Mouse (Mus musculus) hindbrain, embryonic 12.5 days (tissue): ENCODE measurements around the gene Gap43. TPM values are rescaled to one million over a fixed set of nuclear protein-coding genes. Genes with fewer than 3 reads are reported as not detected.

Experiments
- ATAC-seq: fragments of 200-750 bp; cut with Nextera tagmentation; 2 replicates; pipeline ENCODE4 v1.8.0; 2017; ENCODE audit warnings: moderate TSS enrichment; ENCODE audit not compliant: low FRiP score
- H3K27ac ChIP-seq: fragments of 300-500 bp; sonication (generic); 2 replicates; pipeline ENCODE4 v1.5.1; 2016; ENCODE audit warnings: mild to moderate bottlenecking
- H3K27me3 ChIP-seq: fragments of 300-500 bp; sonication (generic); 2 replicates; pipeline ENCODE4 v1.6.1; 2016; ENCODE audit warnings: mild to moderate bottlenecking
- H3K36me3 ChIP-seq: fragments of 300-500 bp; sonication (generic); 2 replicates; pipeline ENCODE4 v1.6.1; 2016; ENCODE audit warnings: mild to moderate bottlenecking
- H3K4me1 ChIP-seq: fragments of 300-500 bp; sonication (generic); 2 replicates; pipeline ENCODE4 v1.6.1; 2016
- H3K4me2 ChIP-seq: fragments of 300-500 bp; sonication (generic); replicated peaks from 2 replicates; pipeline ENCODE4 v1.6.1; 2016; ENCODE audit warnings: mild to moderate bottlenecking
- H3K4me3 ChIP-seq: fragments of 300-500 bp; sonication (generic); 2 replicates; pipeline ENCODE4 v1.5.1; 2016; ENCODE audit warnings: mild to moderate bottlenecking
- H3K9ac ChIP-seq: fragments of 300-500 bp; sonication (generic); 2 replicates; pipeline ENCODE4 v1.6.1; 2016; ENCODE audit warnings: mild to moderate bottlenecking, moderate library complexity
- H3K9me3 ChIP-seq: fragments of 300-500 bp; sonication (generic); replicated peaks from 2 replicates; pipeline ENCODE4 v1.6.1; 2016; ENCODE audit warnings: mild to moderate bottlenecking
- WGBS: fragments of 180-500 bp; shearing (Covaris S2); methylation state at CpG from one replicate; pipeline ENCODE4 v1.1.7; 2016; 5-methylcytosine and 5-hydroxymethylcytosine counted together
- polyA plus RNA-seq: library from polyadenylated mRNA; unstranded; fragments of >200 nt; fragmentation: Nextera tagmentation; extraction: Ambion mirVana; gene quantifications from 2 replicates; pipeline ENCODE4 v1.2.1, GENCODE M21; 2016

Gene Gap43
- polyA plus RNA-seq, 1 experiment from 2014 or later, result 433 TPM

GRCm38 (mm10) chr16:42291572-42291971 is 48.9 kb downstream of the Gap43 start:
- Histone ChIP-seq H3K4me1 (no peaks in the 10 kb centered on the region), H3K36me3 (peaks cover 3% of the 10 kb centered on the region; the same call in 1 of the 2 replicates), H3K4me2 (no peak overlapping the region), H3K27me3 (no peaks in the 10 kb centered on the region), H3K4me3 (no peak overlapping the region), H3K27ac (no peak overlapping the region), H3K9ac (no peak overlapping the region), H3K9me3 (no peaks in the 10 kb centered on the region)
- no peak for ATAC-seq
- 87% methylated on average over 8 of the region's 8 CpGs for WGBS

- Histone ChIP-seq H3K9me3 (no peaks in the 10 kb centered on the region), H3K9ac (no peak overlapping the region), H3K27ac (no peak overlapping the region), H3K27me3 (no peaks in the 10 kb centered on the region), H3K4me2 (no peak overlapping the region), H3K4me3 (no peak overlapping the region), H3K36me3 (peaks cover 7% of the 10 kb centered on the region; the same call in 1 of the 2 replicates), H3K4me1 (no peaks in the 10 kb centered on the region)
- 85% methylated on average over 3 of the region's 3 CpGs for WGBS
- no peak for ATAC-seq
Measured at GRCm38 (mm10) chr16:42284005-42284404, 56.4 kb downstream of the Gap43 start.

DNA sequence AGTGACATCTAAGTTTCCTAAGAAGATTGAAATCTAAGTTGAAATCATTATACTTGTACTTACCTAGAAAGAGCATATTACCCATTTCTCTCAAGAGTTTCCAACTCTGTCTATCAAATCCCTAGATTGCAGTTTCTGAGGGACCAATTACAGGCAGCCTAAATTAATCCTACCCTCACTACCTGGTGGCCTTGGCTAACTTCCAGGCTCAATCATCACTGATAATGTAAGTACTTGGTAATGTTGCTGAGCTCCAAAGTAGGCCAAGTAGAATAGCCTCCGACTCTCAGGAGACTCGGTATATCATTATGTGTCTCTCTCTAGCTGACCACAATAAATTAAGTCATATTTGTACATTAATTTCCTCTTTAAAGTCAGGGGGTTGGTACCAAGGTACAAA is 62.7 kb downstream of the Gap43 start:
- Histone ChIP-seq H3K4me2 (no peak overlapping the region), H3K27ac (no peak overlapping the region), H3K9me3 (no peaks in the 10 kb centered on the region), H3K4me3 (no peak overlapping the region), H3K36me3 (peaks cover 7% of the 10 kb centered on the region; the same call in 1 of the 2 replicates), H3K27me3 (no peaks in the 10 kb centered on the region), H3K9ac (no peak overlapping the region), H3K4me1 (peaks cover 11% of the 10 kb centered on the region)
- no peak for ATAC-seq
- WGBS, result 84% methylated on average over 2 of the region's 2 CpGs

DNA sequence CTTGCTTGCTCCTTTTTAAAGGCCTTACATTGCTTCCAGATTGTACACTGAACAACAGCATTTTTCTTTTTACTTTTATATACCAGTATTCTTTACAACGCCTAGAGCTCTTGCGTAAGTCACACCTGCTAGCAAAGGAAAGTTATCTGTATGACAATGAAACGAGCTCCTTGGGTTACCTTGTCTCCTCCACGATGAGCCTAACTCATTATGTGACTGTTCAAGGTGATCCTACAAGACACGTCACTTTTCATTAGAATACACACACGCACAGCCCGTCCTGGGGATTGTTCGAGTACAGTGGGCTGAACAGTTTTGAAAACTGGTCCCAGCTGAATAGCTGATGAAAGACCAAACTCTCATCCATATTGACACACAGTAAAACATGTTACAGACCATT is 63.2 kb downstream of the Gap43 start:
- Histone ChIP-seq H3K4me1 (peaks cover 11% of the 10 kb centered on the region), H3K9me3 (no peaks in the 10 kb centered on the region), H3K4me2 (no peak overlapping the region), H3K4me3 (no peak overlapping the region), H3K27me3 (no peaks in the 10 kb centered on the region), H3K36me3 (peaks cover 5% of the 10 kb centered on the region; the same call in 1 of the 2 replicates), H3K27ac (peak overlapping the region; percentile 80; the same call in 1 of the 2 replicates), H3K9ac (no peak overlapping the region)
- 70% methylated on average over 8 of the region's 8 CpGs for WGBS
- no peak for ATAC-seq

- Histone ChIP-seq H3K9ac (no peak overlapping the region), H3K4me3 (no peak overlapping the region), H3K4me1 (peaks cover 11% of the 10 kb centered on the region), H3K9me3 (no peaks in the 10 kb centered on the region), H3K36me3 (peaks cover 3% of the 10 kb centered on the region; the same call in 1 of the 2 replicates), H3K27me3 (no peaks in the 10 kb centered on the region), H3K27ac (peak overlapping the region; percentile 80), H3K4me2 (peak overlapping the region; percentile 15; the same call in 1 of the 2 replicates)
- peak; percentile 63 for ATAC-seq
- WGBS, result 41% methylated on average over 15 of the region's 15 CpGs
Measured at GRCm38 (mm10) chr16:42276216-42277141, 64.0 kb downstream of the Gap43 start.

- Histone ChIP-seq H3K9ac (no peak overlapping the region), H3K4me1 (peaks cover 11% of the 10 kb centered on the region), H3K36me3 (peaks cover 1% of the 10 kb centered on the region; the same call in 1 of the 2 replicates), H3K27me3 (no peaks in the 10 kb centered on the region), H3K9me3 (no peaks in the 10 kb centered on the region), H3K4me3 (no peak overlapping the region), H3K27ac (peak overlapping the region; percentile 80), H3K4me2 (peak overlapping the region; percentile 34)
- ATAC-seq, result peak; percentile 84
- 38% methylated on average over 14 of the region's 14 CpGs for WGBS
Measured at GRCm38 (mm10) chr16:42275518-42276215, 64.8 kb downstream of the Gap43 start.

GRCm38 (mm10) chr16:42271213-42271612 is 69.2 kb downstream of the Gap43 start:
- no peak overlapping the region for H3K4me2 ChIP-seq
- H3K9me3 ChIP-seq, result no peaks in the 10 kb centered on the region
- ATAC-seq, result no peak
- H3K4me1 ChIP-seq, result peaks cover 18% of the 10 kb centered on the region
- H3K4me3 ChIP-seq, result no peak overlapping the region
- WGBS, result 74% methylated on average over 1 of the region's 1 CpGs
- H3K27ac ChIP-seq, result no peak overlapping the region
- H3K27me3 ChIP-seq, result no peaks in the 10 kb centered on the region
- no peaks in the 10 kb centered on the region for H3K36me3 ChIP-seq
- H3K9ac ChIP-seq, result no peak overlapping the region

DNA sequence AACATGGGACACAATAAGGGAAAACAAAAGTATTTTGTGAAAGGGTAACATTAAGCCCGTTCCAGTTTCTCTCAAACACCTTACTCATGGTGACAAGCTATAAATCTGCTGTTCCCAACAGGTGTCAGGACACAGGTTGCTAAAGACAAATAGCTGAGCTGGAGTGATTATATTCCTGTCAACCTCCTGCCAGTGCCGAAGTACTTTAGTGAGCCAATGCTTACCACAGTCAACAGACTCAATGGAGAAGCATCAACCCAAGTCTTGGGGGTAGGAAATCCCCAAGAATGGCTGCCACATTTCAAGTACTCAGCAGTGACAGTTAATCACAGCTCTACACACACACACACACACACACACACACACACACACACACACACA is 70.9 kb downstream of the Gap43 start:
- WGBS, result 41% methylated on average over 2 of the region's 2 CpGs

DNA sequence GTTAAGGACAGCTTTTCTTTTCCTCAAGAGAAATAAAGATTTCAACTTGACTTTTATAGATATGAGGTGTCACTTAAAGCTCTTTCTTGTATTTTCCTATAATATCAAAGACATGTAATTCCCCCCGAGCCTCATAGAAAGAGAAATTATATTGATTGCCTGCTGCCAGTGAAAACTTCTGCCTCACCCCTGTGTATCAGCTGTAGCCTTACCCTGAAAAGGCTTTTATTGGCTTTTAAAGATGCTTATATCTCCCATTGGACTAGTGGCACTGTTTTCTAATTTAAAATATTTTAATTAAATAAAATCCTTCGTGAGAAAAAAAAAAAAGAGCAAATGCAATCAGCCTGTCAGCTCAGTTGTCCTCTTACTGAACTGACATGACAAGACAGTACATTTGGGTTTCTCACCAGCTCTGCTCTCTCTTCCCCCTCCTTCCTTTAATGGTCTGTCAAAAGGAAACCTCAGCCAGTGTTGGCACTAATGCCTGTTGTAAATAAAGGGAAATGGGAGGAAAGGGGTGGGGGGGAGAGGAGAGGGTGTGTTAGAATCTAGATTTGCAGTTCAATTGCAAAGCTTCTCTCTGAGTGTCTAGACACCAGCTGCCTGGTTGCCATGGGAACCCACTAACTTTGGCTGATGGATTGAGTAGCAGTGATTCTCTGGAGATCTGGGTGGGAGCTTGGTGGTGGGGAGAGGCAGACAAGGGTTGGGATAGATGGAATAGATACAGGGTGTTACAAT is 71.4 kb downstream of the Gap43 start:
- peak overlapping the region; percentile 66; the same call in 1 of the 2 replicates for H3K27ac ChIP-seq
- 36% methylated on average over 2 of the region's 2 CpGs for WGBS
- H3K36me3 ChIP-seq, result no peaks in the 10 kb centered on the region
- no peaks in the 10 kb centered on the region for H3K9me3 ChIP-seq
- H3K4me2 ChIP-seq, result no peak overlapping the region
- peak; percentile 92 for ATAC-seq
- peaks cover 12% of the 10 kb centered on the region for H3K4me1 ChIP-seq
- H3K9ac ChIP-seq, result no peak overlapping the region
- no peak overlapping the region for H3K4me3 ChIP-seq
- H3K27me3 ChIP-seq, result no peaks in the 10 kb centered on the region

More for the DNA sequence above, 70.9 kb downstream of the Gap43 start:
- no peaks in the 10 kb centered on the region for H3K27me3 ChIP-seq
- no peak overlapping the region for H3K9ac ChIP-seq
- no peak overlapping the region for H3K4me3 ChIP-seq
- H3K4me2 ChIP-seq, result no peak overlapping the region
- peak overlapping the region; percentile 66 for H3K27ac ChIP-seq
- peaks cover 12% of the 10 kb centered on the region for H3K4me1 ChIP-seq
- no peaks in the 10 kb centered on the region for H3K36me3 ChIP-seq
- peak; percentile 51 for ATAC-seq
- no peaks in the 10 kb centered on the region for H3K9me3 ChIP-seq

- Histone ChIP-seq H3K27me3 (no peaks in the 10 kb centered on the region), H3K4me1 (peaks cover 12% of the 10 kb centered on the region), H3K4me3 (no peak overlapping the region), H3K9ac (no peak overlapping the region), H3K4me2 (no peak overlapping the region), H3K27ac (no peak overlapping the region), H3K36me3 (no peaks in the 10 kb centered on the region), H3K9me3 (no peaks in the 10 kb centered on the region)
- 86% methylated on average over 3 of the region's 3 CpGs for WGBS
- no peak for ATAC-seq
Measured at GRCm38 (mm10) chr16:42265185-42265584, 75.3 kb downstream of the Gap43 start.

DNA sequence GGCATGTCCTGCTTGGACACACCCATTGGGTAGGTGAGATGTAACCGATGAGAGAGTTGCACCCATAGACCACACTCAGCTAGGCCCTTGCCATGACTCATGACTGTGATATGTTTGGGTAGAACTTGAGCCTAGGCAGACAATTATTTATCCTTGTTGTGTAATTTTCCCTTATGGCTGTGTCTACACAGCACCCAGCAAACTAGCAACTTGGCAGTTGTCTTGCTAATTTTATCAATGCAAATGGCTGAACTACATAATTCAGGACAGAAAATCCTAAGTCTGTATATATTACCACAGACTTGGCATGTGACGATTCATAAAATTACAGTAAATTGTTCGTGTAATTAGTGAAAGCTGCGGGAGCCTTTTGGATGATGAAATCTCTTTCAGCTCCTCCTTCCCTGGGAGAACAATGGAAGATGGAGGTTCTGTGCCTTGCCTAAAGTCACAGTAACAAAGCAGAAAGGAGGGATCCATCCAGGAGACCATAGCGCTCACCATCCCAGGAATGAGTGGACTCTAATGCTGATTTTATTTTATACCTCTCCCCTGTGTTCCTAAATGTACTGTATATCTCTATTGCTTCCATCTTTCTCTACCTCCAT is 77.4 kb downstream of the Gap43 start:
- Histone ChIP-seq H3K27ac (no peak overlapping the region), H3K4me1 (no peaks in the 10 kb centered on the region), H3K4me2 (no peak overlapping the region), H3K36me3 (no peaks in the 10 kb centered on the region), H3K9me3 (no peaks in the 10 kb centered on the region), H3K9ac (no peak overlapping the region), H3K4me3 (no peak overlapping the region), H3K27me3 (no peaks in the 10 kb centered on the region)
- 93% methylated on average over 5 of the region's 5 CpGs for WGBS
- no peak for ATAC-seq
